Comparison of ENCODE assay signal across 20 mouse cellular contexts in the genomic region with DNA sequence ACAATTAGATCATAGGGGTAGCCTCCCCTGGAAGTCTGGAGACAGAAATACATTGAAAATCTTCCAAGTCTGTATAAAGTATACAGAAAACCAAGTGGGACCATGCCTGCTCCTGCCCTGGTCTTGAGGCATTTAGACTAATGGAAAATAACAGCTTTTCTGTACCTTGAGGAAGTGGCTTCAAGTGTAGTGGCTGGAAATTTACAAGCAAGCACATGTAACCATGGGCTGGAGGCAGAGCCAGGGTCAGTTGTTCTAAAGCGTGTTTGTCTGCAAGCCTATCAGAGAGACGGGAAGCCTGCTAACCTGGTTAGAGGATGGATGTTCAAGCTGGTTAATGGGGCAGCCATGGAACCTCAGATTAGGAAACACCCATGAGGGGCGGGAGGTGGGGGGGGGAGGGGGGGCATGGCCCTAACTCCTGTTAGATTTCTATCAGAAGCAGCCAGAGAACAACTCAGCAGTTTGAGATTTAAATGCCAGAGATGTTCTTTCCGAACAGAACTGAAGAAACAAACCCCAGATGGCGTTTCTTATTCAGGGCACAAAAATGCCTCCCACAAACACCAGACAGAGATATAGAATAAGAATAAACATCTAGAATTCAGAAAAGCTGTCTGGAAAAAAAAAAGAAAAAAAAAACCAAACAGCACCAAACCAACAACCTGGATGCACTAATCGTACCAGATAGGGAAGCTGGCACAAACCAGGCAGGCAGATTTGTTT.
DNase-seq lines count a peak whose midpoint lies in the region; ATAC-seq and TF ChIP-seq lines count a peak whose summit lies in the region.
"Had no signal": no experiment of that assay in that cellular context is flagged by ENCODE, and none has a peak within 500 bp of the region (broad histone marks: within the 10 kb centered on the region; RNA-seq: fewer than 3 reads in every experiment).

No protein-coding gene starts in this region.

- H3K4me2 ChIP-seq in midbrain, embryonic 11.5 days: no peak overlapping the region
- H3K4me2 ChIP-seq: embryonic facial prominence, embryonic 15.5 days; hindbrain, embryonic 12.5 days; liver, embryonic 11.5 days had no signal

- no peak overlapping the region for H3K9ac ChIP-seq in midbrain, embryonic 11.5 days (ENCODE audit: low read length)
- H3K9ac ChIP-seq: embryonic facial prominence, embryonic 15.5 days; hindbrain, embryonic 12.5 days had no signal

- H3K4me3 ChIP-seq in midbrain, embryonic 11.5 days (ENCODE audit: low read depth, low read length): no peak overlapping the region
- H3K4me3 ChIP-seq in midbrain, embryonic 10.5 days: no peak overlapping the region
- no peak overlapping the region for H3K4me3 ChIP-seq in cortical plate, adult 2 months (ENCODE audit: insufficient read depth, low read length)
- no peak overlapping the region for H3K4me3 ChIP-seq in gastrocnemius, adult 2 months
- H3K4me3 ChIP-seq: embryonic facial prominence, embryonic 15.5 days; heart, embryonic 10.5 days; hindbrain, embryonic 12.5 days; megakaryocyte, embryonic 14.5 days had no signal

- TF ChIP-seq POLR2A in cortical plate, adult 2 months (IDR thresholded peaks at IDR 0.05; ENCODE audit: extremely low read depth, insufficient read depth, low read length): no peak

- WGBS in midbrain, embryonic 11.5 days: 82% methylated on average over 6 of the region's 6 CpGs
- WGBS in midbrain, embryonic 10.5 days: 90% methylated on average over 6 of the region's 6 CpGs

- no peak for TF ChIP-seq CTCF in cortical plate, adult 2 months (IDR thresholded peaks at IDR 0.05; ENCODE audit: extremely low read depth, insufficient read depth, low read length)
- no peak for TF ChIP-seq CTCF in gastrocnemius, adult 2 months (IDR thresholded peaks at IDR 0.05)

- H3K4me1 ChIP-seq in midbrain, embryonic 11.5 days (ENCODE audit: control insufficient read depth, insufficient read depth, low read length): no peaks in the 10 kb centered on the region
- peaks cover 6% of the 10 kb centered on the region for H3K4me1 ChIP-seq in midbrain, embryonic 10.5 days
- peaks cover 8% of the 10 kb centered on the region; the same call in 1 of the 2 replicates for H3K4me1 ChIP-seq in cortical plate, adult 2 months (ENCODE audit: control insufficient read depth, insufficient read depth, low read length)
- H3K4me1 ChIP-seq: megakaryocyte, embryonic 14.5 days had no signal

- H3K9me3 ChIP-seq in midbrain, embryonic 11.5 days (ENCODE audit: control insufficient read depth, low read length): no peaks in the 10 kb centered on the region
- no peaks in the 10 kb centered on the region for H3K9me3 ChIP-seq in midbrain, embryonic 10.5 days (replicated peaks)
- H3K9me3 ChIP-seq: embryonic facial prominence, embryonic 15.5 days; heart, embryonic 10.5 days; hindbrain, embryonic 12.5 days had no signal

- DNase-seq in frontal cortex, postnatal 36 days (ENCODE audit: low spot score in 2 of 2): peak; percentile 13 to 62
- DNase-seq in frontal cortex, postnatal 10 days (ENCODE audit: low spot score in 2 of 2): no peak
- peak; percentile 65 for DNase-seq in midbrain, embryonic 11.5 days (ENCODE audit: low spot score, missing footprints)
- DNase-seq in midbrain, embryonic 10.5 days (ENCODE audit: low spot score): no peak
- DNase-seq in gastrocnemius, adult 2 months: no peak
- DNase-seq: B cell, adult 2 months; cerebellum, postnatal 10 days; heart, postnatal 10 days; kidney, postnatal 14 days; lung, adult 2 months; spleen, adult 18-20 months; thymus, postnatal 36 days had no signal

- H3K36me3 ChIP-seq in midbrain, embryonic 11.5 days (ENCODE audit: control insufficient read depth, insufficient read depth, low read length): no peaks in the 10 kb centered on the region
- H3K36me3 ChIP-seq in midbrain, embryonic 10.5 days: no peaks in the 10 kb centered on the region
- H3K36me3 ChIP-seq: embryonic facial prominence, embryonic 15.5 days; heart, embryonic 10.5 days; hindbrain, embryonic 12.5 days had no signal

- H3K27me3 ChIP-seq in midbrain, embryonic 11.5 days (ENCODE audit: control insufficient read depth, insufficient read depth, low read length): no peaks in the 10 kb centered on the region
- H3K27me3 ChIP-seq in midbrain, embryonic 10.5 days (ENCODE audit: low read depth, poor library complexity, severe bottlenecking): no peaks in the 10 kb centered on the region
- H3K27me3 ChIP-seq: embryonic facial prominence, embryonic 15.5 days; hindbrain, embryonic 12.5 days; megakaryocyte, embryonic 14.5 days had no signal

- ATAC-seq in midbrain, embryonic 11.5 days (ENCODE audit: low FRiP score): no peak
- ATAC-seq in erythroblast, adult 5-6 weeks (replicated peaks; ENCODE audit: low FRiP score, poor library complexity, severe bottlenecking): no peak
- ATAC-seq: midbrain, embryonic 16.5 days had no signal

- intact Hi-C loops in gastrocnemius, adult 2 months (cut with DNase I): loop anchor here (5.0 kb wide), 1 partner anchor 70 kb away; a partner anchor contains a TSS

- no peak overlapping the region for H3K27ac ChIP-seq in midbrain, embryonic 11.5 days (ENCODE audit: low read depth, low read length)
- H3K27ac ChIP-seq in midbrain, embryonic 10.5 days (replicated peaks): no peak overlapping the region
- H3K27ac ChIP-seq in cortical plate, adult 2 months (ENCODE audit: insufficient read depth, low read length): peak overlapping the region; percentile 42
- H3K27ac ChIP-seq in gastrocnemius, adult 2 months: no peak overlapping the region
- H3K27ac ChIP-seq: embryonic facial prominence, embryonic 15.5 days; heart, embryonic 10.5 days; hindbrain, embryonic 12.5 days had no signal

Comparison
In these comparisons a context has a peak if more than half of its experiments do, and no peak if none do; other contexts are left out.
1. DNase-seq: peak in frontal cortex, postnatal 36 days (2 of 2) and midbrain, embryonic 11.5 days (single experiment); none in frontal cortex, postnatal 10 days (0 of 2), midbrain, embryonic 10.5 days (single experiment) and gastrocnemius, adult 2 months (single experiment).